Mouse (Mus musculus): ENCODE results near the gene Dnajc22. TPM values are rescaled to one million over a fixed set of nuclear protein-coding genes. Genes with fewer than 3 reads are reported as not detected.

Dnajc22 gene
- polyA plus RNA-seq, 1 experiment from 2014 or later = 0.43 TPM

GRCm38 (mm10) chr15:99094631-99095270 lies 1.8 kb downstream of the Dnajc22 start:
- ATAC-seq (replicated peaks; ENCODE audit: extremely low read depth, insufficient read depth, low FRiP score) = no peak
- Histone ChIP-seq H3K9me3 (replicated peaks; ENCODE audit: control insufficient read depth, low read length) (no peaks in the 10 kb centered on the region), H3K4me2 (ENCODE audit: low read depth, low read length) (peak overlapping the region; percentile 1; the same call in 1 of the 2 replicates), H3K4me1 (ENCODE audit: control insufficient read depth, insufficient read depth, low read length) (peaks cover 23% of the 10 kb centered on the region), H3K27me3 (ENCODE audit: control insufficient read depth, insufficient read depth, low read length) (peaks cover 83% of the 10 kb centered on the region), H3K4me3 (ENCODE audit: low read length) (no peak overlapping the region), H3K27ac (ENCODE audit: low read length) (no peak overlapping the region), H3K36me3 (ENCODE audit: control insufficient read depth, insufficient read depth) (no peaks in the 10 kb centered on the region), H3K9ac (ENCODE audit: low read length) (no peak overlapping the region)
- WGBS = 4% methylated on average over 27 of the region's 27 CpGs

DNA sequence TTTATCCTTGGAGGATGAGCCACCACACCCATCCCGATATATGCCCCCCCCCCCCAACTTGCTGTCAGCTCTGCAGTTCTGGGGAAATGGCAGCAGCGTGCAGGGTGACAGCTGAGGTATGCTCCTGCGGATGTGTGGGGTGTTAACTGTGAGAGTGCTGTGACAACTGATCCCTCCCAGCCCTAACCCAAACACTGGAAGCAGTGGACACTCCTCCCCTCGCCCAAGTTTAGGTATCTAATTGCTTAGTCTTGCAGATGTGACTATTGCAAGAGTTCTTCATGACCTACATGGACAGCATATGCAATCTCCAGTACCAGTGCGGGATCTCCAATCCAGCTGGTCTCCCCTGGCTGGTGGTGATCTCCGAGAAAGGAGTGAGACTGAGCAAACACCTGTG lies 2.4 kb downstream of the Dnajc22 start:
- Histone ChIP-seq H3K4me3 (ENCODE audit: low read length) (no peak overlapping the region), H3K27ac (ENCODE audit: low read length) (no peak overlapping the region), H3K4me2 (ENCODE audit: low read depth, low read length) (no peak overlapping the region), H3K9ac (ENCODE audit: low read length) (no peak overlapping the region), H3K36me3 (ENCODE audit: control insufficient read depth, insufficient read depth) (no peaks in the 10 kb centered on the region), H3K27me3 (ENCODE audit: control insufficient read depth, insufficient read depth, low read length) (peaks cover 77% of the 10 kb centered on the region), H3K4me1 (ENCODE audit: control insufficient read depth, insufficient read depth, low read length) (peaks cover 23% of the 10 kb centered on the region), H3K9me3 (replicated peaks; ENCODE audit: control insufficient read depth, low read length) (no peaks in the 10 kb centered on the region)
- 19% methylated on average over 6 of the region's 6 CpGs for WGBS
- no peak for ATAC-seq (replicated peaks; ENCODE audit: extremely low read depth, insufficient read depth, low FRiP score)

GRCm38 (mm10) chr15:99096061-99096793 lies 3.3 kb downstream of the Dnajc22 start:
- peaks cover 23% of the 10 kb centered on the region for H3K4me1 ChIP-seq (ENCODE audit: control insufficient read depth, insufficient read depth, low read length)
- peaks cover 69% of the 10 kb centered on the region for H3K27me3 ChIP-seq (ENCODE audit: control insufficient read depth, insufficient read depth, low read length)
- 8% methylated on average over 24 of the region's 24 CpGs for WGBS
- no peak overlapping the region; the same call in 1 of the 2 replicates for H3K9ac ChIP-seq (ENCODE audit: low read length)
- H3K36me3 ChIP-seq (ENCODE audit: control insufficient read depth, insufficient read depth) = no peaks in the 10 kb centered on the region
- H3K27ac ChIP-seq (ENCODE audit: low read length) = no peak overlapping the region
- no peak for ATAC-seq (replicated peaks; ENCODE audit: extremely low read depth, insufficient read depth, low FRiP score)
- no peaks in the 10 kb centered on the region for H3K9me3 ChIP-seq (replicated peaks; ENCODE audit: control insufficient read depth, low read length)
- peak overlapping the region; percentile 53 for H3K4me3 ChIP-seq (ENCODE audit: low read length)
- peak overlapping the region; percentile 79 for H3K4me2 ChIP-seq (ENCODE audit: low read depth, low read length)

GRCm38 (mm10) chr15:99096831-99097500 lies 4.0 kb downstream of the Dnajc22 start:
- Histone ChIP-seq H3K27me3 (ENCODE audit: control insufficient read depth, insufficient read depth, low read length) (peaks cover 63% of the 10 kb centered on the region), H3K4me1 (ENCODE audit: control insufficient read depth, insufficient read depth, low read length) (peaks cover 23% of the 10 kb centered on the region), H3K9me3 (replicated peaks; ENCODE audit: control insufficient read depth, low read length) (no peaks in the 10 kb centered on the region), H3K9ac (ENCODE audit: low read length) (peak overlapping the region; percentile 49), H3K36me3 (ENCODE audit: control insufficient read depth, insufficient read depth) (no peaks in the 10 kb centered on the region), H3K4me2 (ENCODE audit: low read depth, low read length) (peak overlapping the region; percentile 79), H3K4me3 (ENCODE audit: low read length) (peak overlapping the region; percentile 53), H3K27ac (ENCODE audit: low read length) (no peak overlapping the region)
- ATAC-seq (replicated peaks; ENCODE audit: extremely low read depth, insufficient read depth, low FRiP score) = no peak
- WGBS = under 1% methylated on average over 53 of the region's 58 CpGs

DNA sequence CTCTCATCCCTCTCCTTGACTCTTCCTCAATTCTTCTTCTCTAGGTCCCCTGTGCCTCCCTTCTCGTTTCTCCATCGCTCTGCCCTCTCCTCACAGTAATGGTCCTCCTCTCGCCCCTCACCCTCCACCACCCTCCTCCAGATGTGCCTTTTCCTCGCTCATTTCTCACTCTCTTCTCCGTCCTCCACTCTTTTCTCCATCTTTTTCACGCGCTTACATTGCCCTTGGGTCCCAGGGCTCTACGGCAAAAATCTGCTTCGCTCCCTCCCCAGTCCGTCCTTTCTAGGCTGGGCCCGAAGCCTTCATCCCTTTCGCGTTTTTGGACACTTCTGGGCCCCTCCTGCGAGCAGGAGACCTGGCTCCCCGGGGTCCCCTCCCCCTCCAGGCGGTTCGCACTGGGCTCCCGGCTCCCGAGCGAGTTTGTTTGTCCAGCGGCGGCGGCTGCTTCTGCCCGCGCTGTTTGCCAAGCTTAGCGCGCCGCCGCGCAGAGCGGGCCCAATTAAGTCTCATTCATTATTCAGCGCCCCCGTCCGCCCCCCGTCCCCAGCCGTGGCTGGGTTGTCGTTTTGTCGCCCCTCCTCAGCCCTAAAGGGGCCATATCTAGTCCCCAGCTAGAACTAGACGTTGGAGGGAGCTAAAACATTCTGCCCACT lies 5.0 kb downstream of the Dnajc22 start:
- Histone ChIP-seq H3K4me2 (ENCODE audit: low read depth, low read length) (peak overlapping the region; percentile 79), H3K4me1 (ENCODE audit: control insufficient read depth, insufficient read depth, low read length) (peaks cover 23% of the 10 kb centered on the region), H3K36me3 (ENCODE audit: control insufficient read depth, insufficient read depth) (no peaks in the 10 kb centered on the region), H3K9me3 (replicated peaks; ENCODE audit: control insufficient read depth, low read length) (no peaks in the 10 kb centered on the region), H3K4me3 (ENCODE audit: low read length) (peak overlapping the region; percentile 53), H3K9ac (ENCODE audit: low read length) (peak overlapping the region; percentile 63), H3K27ac (ENCODE audit: low read length) (no peak overlapping the region), H3K27me3 (ENCODE audit: control insufficient read depth, insufficient read depth, low read length) (peaks cover 53% of the 10 kb centered on the region)
- ATAC-seq (replicated peaks; ENCODE audit: extremely low read depth, insufficient read depth, low FRiP score) = no peak
- WGBS = 1% methylated on average over 39 of the region's 39 CpGs

DNA sequence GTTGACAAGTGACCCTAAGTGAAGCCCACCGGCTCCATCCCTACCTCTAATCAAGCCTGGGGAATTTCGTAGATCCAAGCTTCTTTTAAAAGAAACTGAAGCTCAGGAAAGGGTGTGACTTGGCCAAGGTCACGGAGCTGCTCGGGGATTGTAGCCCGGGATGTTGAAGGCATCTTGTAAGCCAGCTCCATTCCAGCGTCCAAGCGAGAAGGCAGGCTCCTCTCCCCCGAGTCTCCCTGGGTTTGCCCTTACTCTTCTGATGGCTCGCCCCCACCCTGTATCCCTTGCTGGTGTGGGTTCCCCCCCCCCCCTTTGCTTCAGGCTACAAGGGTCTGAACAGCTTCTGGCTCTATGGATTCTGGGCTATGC lies 5.5 kb downstream of the Dnajc22 start:
- peaks cover 48% of the 10 kb centered on the region for H3K27me3 ChIP-seq (ENCODE audit: control insufficient read depth, insufficient read depth, low read length)
- H3K9ac ChIP-seq (ENCODE audit: low read length) = no peak overlapping the region
- peak overlapping the region; percentile 79 for H3K4me2 ChIP-seq (ENCODE audit: low read depth, low read length)
- no peaks in the 10 kb centered on the region for H3K36me3 ChIP-seq (ENCODE audit: control insufficient read depth, insufficient read depth)
- H3K9me3 ChIP-seq (replicated peaks; ENCODE audit: control insufficient read depth, low read length) = no peaks in the 10 kb centered on the region
- no peak overlapping the region for H3K27ac ChIP-seq (ENCODE audit: low read length)
- ATAC-seq (replicated peaks; ENCODE audit: extremely low read depth, insufficient read depth, low FRiP score) = no peak
- WGBS = 4% methylated on average over 9 of the region's 9 CpGs
- H3K4me3 ChIP-seq (ENCODE audit: low read length) = peak overlapping the region; percentile 53
- peaks cover 23% of the 10 kb centered on the region for H3K4me1 ChIP-seq (ENCODE audit: control insufficient read depth, insufficient read depth, low read length)

DNA sequence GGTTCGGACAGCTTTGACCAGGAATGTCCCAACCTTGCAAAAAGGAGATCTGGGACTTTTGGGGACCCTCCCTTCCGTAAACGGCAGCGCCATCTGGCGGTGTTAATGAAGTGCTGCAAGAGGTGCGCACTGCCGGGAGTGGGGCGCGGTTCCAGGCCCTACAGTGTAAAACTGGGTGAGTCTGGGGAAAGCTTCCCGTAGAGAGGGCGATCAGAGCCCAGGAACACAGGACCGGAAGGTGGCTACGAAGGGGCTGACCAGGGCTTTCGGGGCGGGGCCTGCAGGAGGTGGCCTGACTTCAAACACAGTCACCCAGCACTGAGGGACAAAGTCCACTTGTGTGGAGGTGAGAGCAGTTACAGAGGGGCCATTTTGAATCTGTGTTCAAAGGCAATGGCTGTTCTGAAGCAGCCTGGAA lies 6.2 kb downstream of the Dnajc22 start:
- Histone ChIP-seq H3K27me3 (ENCODE audit: control insufficient read depth, insufficient read depth, low read length) (peaks cover 43% of the 10 kb centered on the region), H3K27ac (ENCODE audit: low read length) (no peak overlapping the region), H3K9me3 (replicated peaks; ENCODE audit: control insufficient read depth, low read length) (no peaks in the 10 kb centered on the region), H3K4me3 (ENCODE audit: low read length) (peak overlapping the region; percentile 53), H3K4me2 (ENCODE audit: low read depth, low read length) (peak overlapping the region; percentile 79), H3K36me3 (ENCODE audit: control insufficient read depth, insufficient read depth) (no peaks in the 10 kb centered on the region), H3K4me1 (ENCODE audit: control insufficient read depth, insufficient read depth, low read length) (peaks cover 20% of the 10 kb centered on the region), H3K9ac (ENCODE audit: low read length) (0 out of 2 replicates have a peak overlapping the region, but pooled peaks have one; percentile 33)
- peak; percentile 44; the same call in 1 of the 2 replicates for ATAC-seq (replicated peaks; ENCODE audit: extremely low read depth, insufficient read depth, low FRiP score)
- WGBS = 2% methylated on average over 15 of the region's 15 CpGs

GRCm38 (mm10) chr15:99099984-99100383 lies 7.0 kb downstream of the Dnajc22 start:
- no peak for ATAC-seq (replicated peaks; ENCODE audit: extremely low read depth, insufficient read depth, low FRiP score)
- no peak overlapping the region for H3K9ac ChIP-seq (ENCODE audit: low read length)
- no peaks in the 10 kb centered on the region for H3K9me3 ChIP-seq (replicated peaks; ENCODE audit: control insufficient read depth, low read length)
- H3K4me1 ChIP-seq (ENCODE audit: control insufficient read depth, insufficient read depth, low read length) = peaks cover 17% of the 10 kb centered on the region
- WGBS = 58% methylated on average over 3 of the region's 3 CpGs
- no peak overlapping the region for H3K4me3 ChIP-seq (ENCODE audit: low read length)
- H3K27me3 ChIP-seq (ENCODE audit: control insufficient read depth, insufficient read depth, low read length) = peaks cover 36% of the 10 kb centered on the region
- H3K4me2 ChIP-seq (ENCODE audit: low read depth, low read length) = no peak overlapping the region
- no peak overlapping the region for H3K27ac ChIP-seq (ENCODE audit: low read length)
- H3K36me3 ChIP-seq (ENCODE audit: control insufficient read depth, insufficient read depth) = no peaks in the 10 kb centered on the region

All from heart, embryonic 16.5 days (tissue).